Mouse (Mus musculus) erythroblast, embryonic 14.5 days (primary cell): Measurements from ENCODE around the gene Irs1.

Experiments used
- GATA1 ChIP-seq: IDR thresholded peaks from 2 replicates; pipeline ENCODE4 v1.6.1; 2012; ENCODE audit warnings: low read length, inconsistent platforms, mixed read lengths
- TAL1 ChIP-seq: IDR thresholded peaks from 3 replicates; pipeline ENCODE4 v1.6.1; 2012; ENCODE audit warnings: low read length, inconsistent platforms, mixed read lengths

GRCm38 (mm10) chr1:82235455-82236104, 55.6 kb downstream of the Irs1 start:
- no peak for TF ChIP-seq GATA1
- no peak for TF ChIP-seq TAL1
